Mouse (Mus musculus) midbrain, embryonic 15.5 days (tissue): ENCODE measurements around the gene Scamp4. TPM values are rescaled to one million over a fixed set of nuclear protein-coding genes. Genes with fewer than 3 reads are reported as not detected.

Source experiments
- ATAC-seq: fragments of 200-750 bp; cut with Nextera tagmentation; replicated peaks from 2 replicates; pipeline ENCODE4 v1.8.0; 2017; ENCODE audit warnings: moderate TSS enrichment
- H3K27ac ChIP-seq: fragments of 300-500 bp; sonication (generic); 2 replicates; pipeline ENCODE4 v1.5.1; 2015; ENCODE audit warnings: mild to moderate bottlenecking, inconsistent platforms
- H3K27me3 ChIP-seq: fragments of 300-500 bp; sonication (generic); replicated peaks from 2 replicates; pipeline ENCODE4 v1.6.1; 2015; ENCODE audit warnings: inconsistent platforms
- H3K36me3 ChIP-seq: fragments of 300-500 bp; sonication (generic); replicated peaks from 2 replicates; pipeline ENCODE4 v1.6.1; 2015; ENCODE audit warnings: inconsistent platforms
- H3K4me1 ChIP-seq: fragments of 300-500 bp; sonication (generic); 2 replicates; pipeline ENCODE4 v1.6.1; 2015; ENCODE audit warnings: inconsistent platforms
- H3K4me2 ChIP-seq: fragments of 300-500 bp; sonication (generic); 2 replicates; pipeline ENCODE4 v1.6.1; 2015; ENCODE audit warnings: inconsistent platforms, mild to moderate bottlenecking, moderate library complexity
- H3K4me3 ChIP-seq: fragments of 300-500 bp; sonication (generic); 2 replicates; pipeline ENCODE4 v1.5.1; 2015; ENCODE audit warnings: mild to moderate bottlenecking, inconsistent platforms
- H3K9ac ChIP-seq: fragments of 300-500 bp; sonication (generic); 2 replicates; pipeline ENCODE4 v1.6.1; 2015; ENCODE audit warnings: mild to moderate bottlenecking, inconsistent platforms
- H3K9me3 ChIP-seq: fragments of 300-500 bp; sonication (generic); 2 replicates; pipeline ENCODE4 v1.6.1; 2016; ENCODE audit warnings: inconsistent platforms
- WGBS: fragments of 180-500 bp; shearing (Covaris S2); methylation state at CpG from one replicate; pipeline ENCODE4 v1.1.7; 2015; ENCODE audit warnings: mixed read lengths; 5-methylcytosine and 5-hydroxymethylcytosine counted together
- polyA plus RNA-seq: library from polyadenylated mRNA; unstranded; fragments of >200 nt; fragmentation: Nextera tagmentation; extraction: Ambion mirVana; gene quantifications from 2 replicates; pipeline ENCODE4 v1.2.1, GENCODE M21; 2015

The Scamp4 gene
- polyA plus RNA-seq, 1 experiment from 2014 or later, result 65.0 TPM

- Histone ChIP-seq H3K27me3 (no peaks in the 10 kb centered on the region), H3K36me3 (peaks cover 11% of the 10 kb centered on the region), H3K27ac (no peak overlapping the region), H3K4me2 (no peak overlapping the region), H3K4me1 (peaks cover 21% of the 10 kb centered on the region), H3K9ac (no peak overlapping the region), H3K4me3 (no peak overlapping the region), H3K9me3 (no peaks in the 10 kb centered on the region)
- no peak for ATAC-seq
- 95% methylated on average over 10 of the region's 10 CpGs for WGBS
Observed at GRCm38 (mm10) chr10:80650392-80650791, 47.7 kb downstream of the Scamp4 start.

- Histone ChIP-seq H3K27me3 (no peaks in the 10 kb centered on the region), H3K4me2 (no peak overlapping the region), H3K9ac (no peak overlapping the region), H3K27ac (no peak overlapping the region), H3K4me3 (no peak overlapping the region), H3K36me3 (no peaks in the 10 kb centered on the region), H3K9me3 (no peaks in the 10 kb centered on the region), H3K4me1 (peaks cover 31% of the 10 kb centered on the region)
- WGBS, result 90% methylated on average over 6 of the region's 6 CpGs
- no peak for ATAC-seq
Observed at GRCm38 (mm10) chr10:80653156-80653720, 50.6 kb downstream of the Scamp4 start.

GRCm38 (mm10) chr10:80654866-80655265, 52.2 kb downstream of the Scamp4 start:
- Histone ChIP-seq H3K4me1 (peaks cover 36% of the 10 kb centered on the region), H3K4me2 (peak overlapping the region; percentile 77), H3K36me3 (no peaks in the 10 kb centered on the region), H3K9me3 (no peaks in the 10 kb centered on the region), H3K27ac (no peak overlapping the region), H3K4me3 (peak overlapping the region; percentile 87), H3K27me3 (no peaks in the 10 kb centered on the region), H3K9ac (no peak overlapping the region)
- 84% methylated on average over 6 of the region's 6 CpGs for WGBS
- no peak for ATAC-seq

GRCm38 (mm10) chr10:80655406-80656129, 52.9 kb downstream of the Scamp4 start:
- Histone ChIP-seq H3K36me3 (no peaks in the 10 kb centered on the region), H3K4me3 (peak overlapping the region; percentile 87), H3K27me3 (no peaks in the 10 kb centered on the region), H3K27ac (peak overlapping the region; percentile 92), H3K9me3 (no peaks in the 10 kb centered on the region), H3K4me1 (peaks cover 36% of the 10 kb centered on the region), H3K4me2 (peak overlapping the region; percentile 77), H3K9ac (peak overlapping the region; percentile 94)
- WGBS, result 3% methylated on average over 12 of the region's 12 CpGs
- ATAC-seq, result peak; percentile 78

- Histone ChIP-seq H3K27ac (peak overlapping the region; percentile 92), H3K9ac (peak overlapping the region; percentile 94), H3K9me3 (no peaks in the 10 kb centered on the region), H3K36me3 (no peaks in the 10 kb centered on the region), H3K4me1 (peaks cover 36% of the 10 kb centered on the region), H3K4me2 (peak overlapping the region; percentile 77), H3K4me3 (peak overlapping the region; percentile 87), H3K27me3 (no peaks in the 10 kb centered on the region)
- ATAC-seq, result peak; percentile 87
- under 1% methylated on average over 66 of the region's 72 CpGs for WGBS
Observed at GRCm38 (mm10) chr10:80656130-80656862, 53.6 kb downstream of the Scamp4 start.

GRCm38 (mm10) chr10:80656863-80657623, 54.4 kb downstream of the Scamp4 start, which contains the start of gene Btbd2:
Btbd2 (minus strand) TSS chr10:80657071.
- peak within 1 kb of the TSS; percentile 87 for H3K4me3 ChIP-seq
- peak within 1 kb of the TSS; percentile 77 for H3K4me2 ChIP-seq
- 23% methylated on average over 15 of the region's 15 CpGs for WGBS
- peaks cover 36% of the 10 kb centered on the region for H3K4me1 ChIP-seq
- H3K27ac ChIP-seq, result peak within 1 kb of the TSS; percentile 92
- H3K9ac ChIP-seq, result peak within 1 kb of the TSS; percentile 94
- H3K36me3 ChIP-seq, result no peaks in the 10 kb centered on the region
- ATAC-seq, result peak; percentile 62; the same call in 1 of the 2 replicates
- no peaks in the 10 kb centered on the region for H3K9me3 ChIP-seq
- H3K27me3 ChIP-seq, result no peaks in the 10 kb centered on the region

GRCm38 (mm10) chr10:80658194-80658840, 55.6 kb downstream of the Scamp4 start:
- Histone ChIP-seq H3K4me1 (peaks cover 35% of the 10 kb centered on the region), H3K9me3 (no peaks in the 10 kb centered on the region), H3K4me2 (no peak overlapping the region), H3K4me3 (no peak overlapping the region), H3K9ac (no peak overlapping the region), H3K36me3 (no peaks in the 10 kb centered on the region), H3K27ac (no peak overlapping the region), H3K27me3 (no peaks in the 10 kb centered on the region)
- no peak for ATAC-seq
- 86% methylated on average over 14 of the region's 14 CpGs for WGBS

- Histone ChIP-seq H3K4me3 (no peak overlapping the region), H3K27me3 (no peaks in the 10 kb centered on the region), H3K36me3 (no peaks in the 10 kb centered on the region), H3K9me3 (no peaks in the 10 kb centered on the region), H3K4me2 (no peak overlapping the region), H3K9ac (no peak overlapping the region), H3K4me1 (peaks cover 30% of the 10 kb centered on the region), H3K27ac (no peak overlapping the region)
- 62% methylated on average over 4 of the region's 4 CpGs for WGBS
- ATAC-seq, result no peak
Observed at GRCm38 (mm10) chr10:80658841-80659202, 56.1 kb downstream of the Scamp4 start.

GRCm38 (mm10) chr10:80659213-80659612, 56.5 kb downstream of the Scamp4 start:
- Histone ChIP-seq H3K9ac (no peak overlapping the region), H3K27me3 (no peaks in the 10 kb centered on the region), H3K4me2 (0 out of 2 replicates have a peak overlapping the region, but pooled peaks have one; percentile 20), H3K36me3 (no peaks in the 10 kb centered on the region), H3K4me3 (no peak overlapping the region; the same call in 1 of the 2 replicates), H3K4me1 (peaks cover 27% of the 10 kb centered on the region), H3K9me3 (no peaks in the 10 kb centered on the region), H3K27ac (no peak overlapping the region)
- 11% methylated on average over 10 of the region's 10 CpGs for WGBS
- ATAC-seq, result no peak

- WGBS, result 32% methylated on average over 5 of the region's 5 CpGs
Observed at GRCm38 (mm10) chr10:80661149-80661548, 58.5 kb downstream of the Scamp4 start.

GRCm38 (mm10) chr10:80663485-80664196, 61.0 kb downstream of the Scamp4 start:
- Histone ChIP-seq H3K4me2 (no peak overlapping the region), H3K4me1 (peaks cover 5% of the 10 kb centered on the region), H3K27me3 (no peaks in the 10 kb centered on the region), H3K9me3 (no peaks in the 10 kb centered on the region), H3K27ac (no peak overlapping the region), H3K36me3 (peaks cover 25% of the 10 kb centered on the region), H3K4me3 (no peak overlapping the region), H3K9ac (no peak overlapping the region)
- ATAC-seq, result no peak
- WGBS, result 70% methylated on average over 5 of the region's 5 CpGs

More at GRCm38 (mm10) chr10:80661149-80661548, 58.5 kb downstream of the Scamp4 start:
- no peak overlapping the region for H3K4me3 ChIP-seq
- ATAC-seq, result no peak
- H3K36me3 ChIP-seq, result peaks cover 3% of the 10 kb centered on the region
- H3K4me1 ChIP-seq, result peaks cover 12% of the 10 kb centered on the region
- H3K27me3 ChIP-seq, result no peaks in the 10 kb centered on the region
- H3K9me3 ChIP-seq, result no peaks in the 10 kb centered on the region
- no peak overlapping the region for H3K27ac ChIP-seq
- no peak overlapping the region for H3K4me2 ChIP-seq
- H3K9ac ChIP-seq, result no peak overlapping the region
